Mouse (Mus musculus) MEL (cell line): Measurements from ENCODE around the gene Pycr2. TPM values are rescaled to one million over a fixed set of nuclear protein-coding genes. Genes with fewer than 3 reads are reported as not detected.

Experiments used
- DNase-seq: peaks from one replicate; pipeline ENCODE4 v3.0.0; 2011; ENCODE audit warnings: low read depth, low spot score
- H3K27ac ChIP-seq: 2 replicates; pipeline ENCODE4 v1.5.1; 2012; ENCODE audit warnings: low read depth, mild to moderate bottlenecking, control low read depth, low read length, moderate library complexity; ENCODE audit not compliant: control insufficient read depth
- H3K27me3 ChIP-seq, 2 experiments: fragments of 150-350 bp in 1 of 2; sonication (generic) in 1 of 2; 2 replicates each; pipeline ENCODE4 v1.6.1; 2012; ENCODE audit warnings: low read length in 2 of 2, mild to moderate bottlenecking in 2 of 2, improper control_type of control experiment in 1 of 2, moderate library complexity in 1 of 2; ENCODE audit not compliant: insufficient read depth in 2 of 2, control insufficient read depth in 1 of 2
- H3K36me3 ChIP-seq, 2 experiments: 2 replicates each; pipeline ENCODE4 v1.6.1; 2012 to 2014; ENCODE audit warnings: low read length in 2 of 2, improper control_type of control experiment in 1 of 2, inconsistent platforms in 1 of 2, mild to moderate bottlenecking in 1 of 2; ENCODE audit not compliant: insufficient read depth in 2 of 2, control insufficient read depth in 1 of 2
- H3K4me1 ChIP-seq, 2 experiments: fragments of 150-350 bp in 1 of 2; sonication (generic) in 1 of 2; 2 replicates each; pipeline ENCODE4 v1.6.1; 2012; ENCODE audit warnings: low read length in 2 of 2, improper control_type of control experiment in 1 of 2, mild to moderate bottlenecking in 1 of 2; ENCODE audit not compliant: insufficient read depth in 2 of 2, control insufficient read depth in 1 of 2
- H3K4me3 ChIP-seq, 2 experiments: fragments of 150-350 bp in 1 of 2; sonication (generic) in 1 of 2; 2 replicates each; pipeline ENCODE4 v1.5.1; 2012; ENCODE audit warnings: low read depth in 2 of 2, low read length in 2 of 2, mild to moderate bottlenecking in 2 of 2, moderate library complexity in 2 of 2, control low read depth in 1 of 2, improper control_type of control experiment in 1 of 2; ENCODE audit not compliant: control insufficient read depth in 1 of 2, insufficient read depth in 1 of 2
- H3K79me2 ChIP-seq: 2 replicates; pipeline ENCODE4 v1.6.1; 2012; ENCODE audit warnings: mild to moderate bottlenecking, low read length, moderate library complexity; ENCODE audit not compliant: control insufficient read depth, poor library complexity, insufficient read depth
- H3K9ac ChIP-seq: 2 replicates; pipeline ENCODE4 v1.6.1; 2012; ENCODE audit warnings: low read depth, mild to moderate bottlenecking, control low read depth, low read length, moderate library complexity; ENCODE audit not compliant: control insufficient read depth, poor library complexity, severe bottlenecking
- H3K9me3 ChIP-seq: fragments of 150-350 bp; sonication (generic); replicated peaks from 2 replicates; pipeline ENCODE4 v1.6.1; 2012; ENCODE audit warnings: mild to moderate bottlenecking, low read length, improper control_type of control experiment, moderate library complexity; ENCODE audit not compliant: insufficient read depth
- BHLHE40 ChIP-seq: IDR thresholded peaks from 2 replicates; pipeline ENCODE4 v1.6.1; 2012; ENCODE audit warnings: low read depth, mild to moderate bottlenecking, inconsistent platforms, low read length, improper control_type of control experiment, borderline replicate concordance
- CTCF ChIP-seq, 3 experiments: IDR thresholded peaks in 2 of 3; conservative IDR thresholded peaks in 1 of 3; 2 replicates each; pipeline ENCODE4 v1.5.1; 2011 to 2012; ENCODE audit warnings: low read length in 3 of 3, low read depth in 2 of 3, mild to moderate bottlenecking in 2 of 3, improper control_type of control experiment in 1 of 3, inconsistent platforms in 1 of 3, mixed read lengths in 1 of 3, moderate library complexity in 1 of 3; ENCODE audit not compliant: control insufficient read depth in 1 of 3, insufficient read depth in 1 of 3, poor library complexity in 1 of 3, severe bottlenecking in 1 of 3
- ELF1 ChIP-seq: IDR thresholded peaks from 2 replicates; pipeline ENCODE4 v1.6.1; 2014; ENCODE audit warnings: low read depth, mild to moderate bottlenecking, inconsistent platforms, low read length, improper control_type of control experiment, moderate library complexity
- GATA1 ChIP-seq: IDR thresholded peaks from 2 replicates; pipeline ENCODE4 v1.6.1; 2011; ENCODE audit warnings: low read depth, low read length, improper control_type of control experiment
- HCFC1 ChIP-seq: IDR thresholded peaks from 2 replicates; pipeline ENCODE4 v1.6.1; 2012; ENCODE audit warnings: low read depth, mild to moderate bottlenecking, inconsistent platforms, low read length, improper control_type of control experiment, moderate library complexity
- KAT2A ChIP-seq: conservative IDR thresholded peaks from 2 replicates; pipeline ENCODE4 v1.6.1; 2012; ENCODE audit warnings: low read depth, low read length, improper control_type of control experiment, inconsistent platforms
- MAFK ChIP-seq: IDR thresholded peaks from 2 replicates; pipeline ENCODE4 v1.6.1; 2011; ENCODE audit warnings: low read depth, mild to moderate bottlenecking, low read length, improper control_type of control experiment, borderline replicate concordance
- MAZ ChIP-seq: IDR thresholded peaks from 2 replicates; pipeline ENCODE4 v1.6.1; 2012; ENCODE audit warnings: low read depth, mild to moderate bottlenecking, inconsistent platforms, low read length, improper control_type of control experiment
- MYC ChIP-seq: IDR thresholded peaks from 2 replicates; pipeline ENCODE4 v1.6.1; 2011; ENCODE audit warnings: low read depth, mild to moderate bottlenecking, low read length, improper control_type of control experiment, moderate library complexity
- RAD21 ChIP-seq: IDR thresholded peaks from 2 replicates; pipeline ENCODE4 v1.6.1; 2011; ENCODE audit warnings: mild to moderate bottlenecking, low read depth, low read length, improper control_type of control experiment
- SIN3A ChIP-seq: IDR thresholded peaks from 2 replicates; pipeline ENCODE4 v1.6.1; 2012; ENCODE audit warnings: low read length, improper control_type of control experiment, inconsistent platforms
- SMC3 ChIP-seq: IDR thresholded peaks from 2 replicates; pipeline ENCODE4 v1.6.1; 2011; ENCODE audit warnings: low read depth, low read length, improper control_type of control experiment
- TAL1 ChIP-seq: IDR thresholded peaks from 2 replicates; pipeline ENCODE4 v1.6.1; 2012; ENCODE audit warnings: mild to moderate bottlenecking, inconsistent platforms, low read length, moderate library complexity, mixed read lengths
- TBP ChIP-seq: IDR thresholded peaks from 2 replicates; pipeline ENCODE4 v1.8.0; 2011; ENCODE audit warnings: low read depth, low read length, improper control_type of control experiment
- USF1 ChIP-seq: IDR thresholded peaks from 2 replicates; pipeline ENCODE4 v1.6.1; 2014; ENCODE audit warnings: low read depth, mild to moderate bottlenecking, inconsistent platforms, low read length, improper control_type of control experiment, moderate library complexity
- ZC3H11A ChIP-seq: IDR thresholded peaks from 2 replicates; pipeline ENCODE4 v1.6.1; 2012; ENCODE audit warnings: low read depth, mild to moderate bottlenecking, inconsistent platforms, low read length, improper control_type of control experiment
- polyA plus RNA-seq, 2 experiments: library from polyadenylated mRNA; stranded (reverse) in 1 of 2; unstranded in 1 of 2; fragments of >175 nt in 1 of 2; fragments of >200 nt in 1 of 2; gene quantifications; 2 replicates each; pipeline versions ENCODE4 v1.2.1 to v1.2.4; 2012; ENCODE audit warnings: low replicate concordance in 2 of 2, low read depth in 1 of 2; ENCODE audit not compliant: insufficient read length in 2 of 2, insufficient read depth in 1 of 2, missing spikeins in 1 of 2
- total RNA-seq: library from RNA; depleted of rRNA; stranded (reverse); fragments of 300-350 nt; gene quantifications from 2 replicates; pipeline ENCODE4 v1.2.3, GENCODE M21; 2012

Pycr2 gene
- total and polyA plus RNA-seq, 3 experiments = 125 to 183 TPM; not detected in 1

GRCm38 (mm10) chr1:180906461-180907147 is 2.5 kb downstream of the Pycr2 start:
- H3K27me3 ChIP-seq = no peaks in the 10 kb centered on the region
- no peak overlapping the region for H3K27ac ChIP-seq
- no peak for DNase-seq
- peaks cover 23% of the 10 kb centered on the region for H3K79me2 ChIP-seq
- H3K36me3 ChIP-seq = peaks cover 0 to 21% of the 10 kb centered on the region in 2 experiments; a peak in 2 of 4 replicates
- H3K9ac ChIP-seq = no peak overlapping the region
- no peaks in the 10 kb centered on the region for H3K9me3 ChIP-seq
- no peak overlapping the region for H3K4me3 ChIP-seq
- TF ChIP-seq TBP = no peak
- no peak for TF ChIP-seq MYC
- no peak for TF ChIP-seq HCFC1
- no peak for TF ChIP-seq ELF1
- H3K4me1 ChIP-seq = peaks cover 2 to 36% of the 10 kb centered on the region in 2 experiments

DNA sequence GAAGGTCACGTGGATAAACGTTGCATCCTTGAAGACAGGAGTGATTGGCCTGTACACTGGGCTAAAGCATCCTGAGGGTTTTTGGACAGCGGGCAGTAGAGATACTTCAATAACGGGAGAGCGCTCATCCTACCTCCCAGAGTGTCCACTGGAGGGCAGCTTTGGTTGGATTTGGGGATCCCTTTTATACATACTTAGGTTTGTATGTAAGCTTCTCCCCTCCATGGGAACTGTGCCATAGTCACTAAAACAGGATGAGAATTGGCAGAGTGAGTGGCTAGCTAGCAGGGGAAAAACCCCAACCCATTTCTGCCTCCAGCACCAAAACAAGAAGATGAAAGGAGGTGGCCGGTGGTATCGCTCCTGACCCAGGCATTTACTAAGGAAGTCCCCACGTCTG is 7.0 kb downstream of the Pycr2 start:
- peaks cover 0 to 9% of the 10 kb centered on the region in 2 experiments; a peak in 2 of 4 replicates for H3K36me3 ChIP-seq
- TF ChIP-seq BHLHE40 = no peak
- no peak for TF ChIP-seq GATA1
- no peak for TF ChIP-seq KAT2A
- TF ChIP-seq ZC3H11A = 0 out of 2 replicates have a peak, but pooled peaks have one; percentile 9
- peak; percentile 22 for TF ChIP-seq RAD21
- no peak for TF ChIP-seq SIN3A
- no peak for TF ChIP-seq MAFK
- TF ChIP-seq MAZ = no peak
- peak; percentile 29 for TF ChIP-seq SMC3
- peak in 2 of 3 experiments; percentile 20 to 40; a peak in 2 of 6 replicates for TF ChIP-seq CTCF (IDR thresholded peaks at IDR 0.05 in 2 of 3, conservative IDR thresholded peaks at IDR 0.05 in 1 of 3; ENCODE audit: control insufficient read depth in 1 of 3, insufficient read depth in 1 of 3, low read depth in 2 of 3, low read length in 3 of 3, poor library complexity in 1 of 3, severe bottlenecking in 1 of 3)
- TF ChIP-seq USF1 = no peak
- no peak for TF ChIP-seq TAL1
- TF ChIP-seq, all 39 proteins: peak for 4
- no peaks in the 10 kb centered on the region for H3K9me3 ChIP-seq
- H3K27ac ChIP-seq = peak overlapping the region; percentile 48
- H3K79me2 ChIP-seq = peaks cover 4% of the 10 kb centered on the region
- peak overlapping the region in 1 of 2 experiments; percentile 49; a peak in 1 of 4 replicates for H3K4me3 ChIP-seq
- DNase-seq = peak; percentile 56
- peak overlapping the region; percentile 34; the same call in 1 of the 2 replicates for H3K9ac ChIP-seq
- no peaks in the 10 kb centered on the region for H3K27me3 ChIP-seq
- peaks cover 5 to 24% of the 10 kb centered on the region in 2 experiments for H3K4me1 ChIP-seq
